Comparison of ENCODE assay signal across 21 mouse cellular contexts in genomic region chr11:75078616-75079015, GRCm38 (mm10).
DNase-seq lines count a peak whose midpoint lies in the region; TF ChIP-seq lines count a peak whose summit lies in the region.
"Had no signal": no experiment of that assay in that cellular context is flagged by ENCODE, and none has a peak within 500 bp of the region (broad histone marks: within the 10 kb centered on the region; RNA-seq: fewer than 3 reads in every experiment).

No protein-coding gene starts in this region.

- H3K36me3 ChIP-seq in thymus, adult 2 months (ENCODE audit: control insufficient read depth, insufficient read depth, low read length) = peaks cover 4% of the 10 kb centered on the region; the same call in 1 of the 2 replicates

- 90% methylated on average over 2 of the region's 2 CpGs for WGBS in thymus, adult 2 months

- intact Hi-C loops in gastrocnemius, adult 2 months (cut with DNase I) = no loop called here

- H3K27ac ChIP-seq in gastrocnemius, adult 2 months = peak overlapping the region; percentile 38; the same call in 1 of the 2 replicates
- peak overlapping the region; percentile 19; the same call in 1 of the 2 replicates for H3K27ac ChIP-seq in layer of hippocampus, adult 2 months
- H3K27ac ChIP-seq in thymus, adult 2 months (ENCODE audit: control insufficient read depth, insufficient read depth, low read length) = no peak overlapping the region
- H3K27ac ChIP-seq: forebrain, embryonic 10.5 days; heart, embryonic 10.5 days; hindbrain, embryonic 13.5 days; liver, embryonic 14.5 days; lung, embryonic 15.5 days; midbrain, embryonic 10.5 days had no signal

- H3K4me1 ChIP-seq in thymus, adult 2 months (replicated peaks; ENCODE audit: control insufficient read depth, insufficient read depth, low read length) = no peaks in the 10 kb centered on the region
- H3K4me1 ChIP-seq: midbrain, embryonic 10.5 days had no signal

- TF ChIP-seq POLR2A in thymus, adult 2 months (IDR thresholded peaks at IDR 0.05; ENCODE audit: control insufficient read depth, extremely low read depth, insufficient read depth, low read length, poor library complexity) = no peak

- TF ChIP-seq CTCF in gastrocnemius, adult 2 months (IDR thresholded peaks at IDR 0.05) = no peak
- TF ChIP-seq CTCF in layer of hippocampus, adult 2 months (conservative IDR thresholded peaks at IDR 0.05) = no peak
- no peak for TF ChIP-seq CTCF in thymus, adult 2 months (IDR thresholded peaks at IDR 0.05; ENCODE audit: borderline replicate concordance, control insufficient read depth, extremely low read depth, insufficient read depth, low read length, poor library complexity)

- no peak overlapping the region for H3K4me3 ChIP-seq in gastrocnemius, adult 2 months
- H3K4me3 ChIP-seq in layer of hippocampus, adult 2 months = no peak overlapping the region
- H3K4me3 ChIP-seq in thymus, adult 2 months (ENCODE audit: control insufficient read depth, insufficient read depth, low read length) = no peak overlapping the region
- H3K4me3 ChIP-seq: forebrain, embryonic 10.5 days; heart, embryonic 10.5 days; hindbrain, embryonic 13.5 days; limb, embryonic 13.5 days; lung, embryonic 15.5 days; midbrain, embryonic 10.5 days had no signal

- DNase-seq in gastrocnemius, adult 2 months = no peak
- no peak for DNase-seq in gastrocnemius, postnatal 10 days
- no peak for DNase-seq in layer of hippocampus, adult 2 months (ENCODE audit: low spot score in 2 of 2)
- no peak for DNase-seq in layer of hippocampus, adult 9-10 months (ENCODE audit: low spot score)
- peak; percentile 37 to 50 for DNase-seq in cerebellum, adult 18-20 months
- peak; percentile 59 to 77 for DNase-seq in cerebellum, postnatal 14 days
- DNase-seq in thymus, adult 2 months = no peak
- no peak for DNase-seq in thymus, postnatal 0 days (ENCODE audit: low spot score)
- DNase-seq: adrenal gland, postnatal 36 days; B cell, adult 2 months; gastrocnemius, postnatal 36 days; heart, postnatal 10 days; lung, postnatal 4 days; thymus, postnatal 36 days had no signal

- no peaks in the 10 kb centered on the region for H3K27me3 ChIP-seq in thymus, adult 2 months (ENCODE audit: control insufficient read depth, insufficient read depth, low read length)
- H3K27me3 ChIP-seq: hindbrain, embryonic 13.5 days; limb, embryonic 13.5 days; lung, embryonic 15.5 days had no signal

Comparison
In these comparisons a context has a peak if more than half of its experiments do, and no peak if none do; other contexts are left out.
1. DNase-seq: peak in cerebellum, adult 18-20 months (2 of 2) and cerebellum, postnatal 14 days (2 of 2); none in gastrocnemius, adult 2 months (single experiment), gastrocnemius, postnatal 10 days (single experiment), layer of hippocampus, adult 2 months (0 of 2), layer of hippocampus, adult 9-10 months (single experiment), thymus, adult 2 months (single experiment) and thymus, postnatal 0 days (single experiment).